Mouse (Mus musculus): ENCODE measurements around the gene Nkain2.

GRCm38 (mm10) chr10:31907488-31907887, 982.8 kb downstream of the Nkain2 start:
- TF ChIP-seq CTCF (IDR thresholded peaks at IDR 0.05; ENCODE audit: control insufficient read depth, insufficient read depth, low read length), result no peak
- TF ChIP-seq POLR2A (IDR thresholded peaks at IDR 0.05; ENCODE audit: borderline replicate concordance, control insufficient read depth, low read depth, low read length), result no peak

Measured in bone marrow, adult 2 months (tissue).